Mouse (Mus musculus): Measurements from ENCODE around the gene Tfap2c.

Gene Tfap2c

GRCm38 (mm10) chr2:172549371-172550155 is at the start of gene Tfap2c:
TSS of gene Tfap2c (plus strand) at chr2:172549593.
- no peak for DNase-seq (ENCODE audit: low spot score in 2 of 2)

- DNase-seq (ENCODE audit: low spot score in 2 of 2) = no peak
Observed at GRCm38 (mm10) chr2:172500752-172501316, 48.6 kb upstream of the Tfap2c start.

DNA sequence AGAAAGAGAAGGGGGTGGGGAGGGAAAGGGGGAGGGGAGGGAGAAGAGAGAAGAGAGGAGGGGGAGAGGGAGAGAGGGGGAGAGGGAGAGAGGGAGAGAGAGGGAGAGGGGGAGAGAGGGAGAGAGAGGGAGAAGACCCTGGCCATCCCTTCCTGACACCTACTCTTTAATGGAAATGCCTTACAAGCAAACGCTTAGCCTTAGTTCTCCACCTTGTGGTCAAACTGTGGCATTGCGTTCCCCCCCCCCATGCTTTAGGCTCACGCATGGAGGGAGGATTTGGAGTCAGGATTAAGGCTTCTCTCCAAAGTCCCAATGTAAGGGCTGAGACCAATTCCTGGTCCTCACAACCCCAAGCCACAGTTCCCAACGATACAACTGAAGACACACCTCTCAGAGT is 48.1 kb upstream of the Tfap2c start:
- no peak for DNase-seq (ENCODE audit: low spot score in 2 of 2)

DNA sequence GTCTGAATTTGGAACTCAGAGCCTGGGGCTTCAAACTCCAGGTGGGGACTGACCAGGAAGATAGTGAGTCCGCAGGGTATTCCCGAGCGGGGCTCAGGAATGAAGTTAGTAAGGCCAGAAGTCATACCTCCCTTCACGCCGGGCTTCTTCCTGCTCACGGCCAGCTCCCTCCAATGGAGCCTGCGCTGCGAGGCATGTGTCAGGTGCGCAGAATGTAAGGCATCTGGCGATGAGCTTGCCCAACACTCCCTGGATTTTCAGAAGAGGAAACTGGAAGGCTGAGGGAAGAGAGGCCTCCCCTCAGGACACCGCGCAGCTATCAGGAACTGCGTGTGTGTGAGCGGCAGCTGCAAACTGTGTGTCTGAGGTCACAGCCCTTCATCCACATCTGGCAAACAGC is 47.2 kb upstream of the Tfap2c start:
- DNase-seq (ENCODE audit: low spot score in 2 of 2) = no peak

- DNase-seq (ENCODE audit: low spot score in 2 of 2) = no peak
Observed at GRCm38 (mm10) chr2:172506121-172506520, 43.3 kb upstream of the Tfap2c start.

GRCm38 (mm10) chr2:172510056-172510712 is 39.2 kb upstream of the Tfap2c start:
- DNase-seq (ENCODE audit: low spot score in 2 of 2) = no peak

DNA sequence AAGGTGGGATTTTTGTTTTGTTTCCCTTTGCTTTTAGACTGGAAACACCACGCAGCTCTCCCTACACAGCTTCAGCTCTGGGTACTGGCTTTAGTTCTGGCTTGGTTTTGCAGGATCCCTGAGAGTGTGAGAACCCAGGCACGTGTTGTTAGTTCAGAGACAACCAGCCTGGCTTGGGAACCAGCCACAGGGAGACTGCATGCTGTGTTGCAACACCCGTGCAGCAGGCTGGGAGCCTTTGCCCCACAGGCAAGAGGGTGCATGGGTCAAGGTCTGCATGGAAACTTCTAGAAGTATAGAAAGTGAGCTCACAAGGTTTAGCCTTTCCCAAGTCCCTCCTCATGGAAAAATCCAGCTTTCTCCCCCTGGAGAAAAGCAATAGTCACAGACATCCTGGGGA is 38.5 kb upstream of the Tfap2c start:
- DNase-seq (ENCODE audit: low spot score in 2 of 2) = no peak

- no peak for DNase-seq (ENCODE audit: low spot score in 2 of 2)
Observed at GRCm38 (mm10) chr2:172516407-172516992, 32.9 kb upstream of the Tfap2c start.

- no peak for DNase-seq (ENCODE audit: low spot score in 2 of 2)
Observed at GRCm38 (mm10) chr2:172520616-172521371, 28.6 kb upstream of the Tfap2c start.

DNA sequence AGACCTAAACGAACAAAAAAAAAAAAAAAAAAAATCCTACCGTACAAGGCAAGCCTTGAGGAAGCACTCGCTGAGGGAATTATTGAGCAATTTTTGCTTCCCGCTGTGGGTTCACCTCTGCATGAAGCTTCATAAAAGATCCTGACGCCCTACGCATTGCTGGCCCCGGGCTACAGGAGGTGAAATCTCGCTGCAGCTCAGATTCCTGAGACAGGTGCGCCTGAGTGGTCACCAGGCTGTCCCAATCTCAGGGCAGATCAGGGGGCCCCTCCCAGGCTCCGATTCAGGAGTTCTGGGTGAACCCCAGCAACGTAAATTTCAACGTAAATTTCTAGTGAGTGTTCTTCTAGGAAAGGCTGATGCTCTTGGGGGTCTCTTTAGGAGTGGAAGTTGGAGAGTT is 26.9 kb upstream of the Tfap2c start:
- no peak for DNase-seq (ENCODE audit: low spot score in 2 of 2)

DNA sequence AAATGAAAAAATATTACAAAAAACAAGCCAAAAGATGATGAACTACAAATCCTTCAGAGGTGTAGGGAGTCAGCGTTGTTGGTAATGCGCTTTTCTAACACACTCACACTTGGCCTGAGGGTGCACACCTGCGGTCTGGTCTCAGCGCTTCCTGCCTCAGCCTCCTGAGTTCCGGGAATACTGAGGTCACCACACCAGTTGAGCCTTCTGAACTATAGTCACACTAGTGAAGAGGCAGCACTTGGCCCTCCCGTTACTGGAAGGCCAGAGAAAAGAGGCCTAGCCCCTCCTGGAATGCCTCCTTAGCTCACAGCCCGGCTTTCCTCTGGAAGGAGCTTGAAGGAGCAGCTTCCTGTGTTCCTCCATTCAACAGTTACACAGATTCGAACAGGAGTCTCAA is 22.2 kb upstream of the Tfap2c start:
- no peak for DNase-seq (ENCODE audit: low spot score in 2 of 2)

DNA sequence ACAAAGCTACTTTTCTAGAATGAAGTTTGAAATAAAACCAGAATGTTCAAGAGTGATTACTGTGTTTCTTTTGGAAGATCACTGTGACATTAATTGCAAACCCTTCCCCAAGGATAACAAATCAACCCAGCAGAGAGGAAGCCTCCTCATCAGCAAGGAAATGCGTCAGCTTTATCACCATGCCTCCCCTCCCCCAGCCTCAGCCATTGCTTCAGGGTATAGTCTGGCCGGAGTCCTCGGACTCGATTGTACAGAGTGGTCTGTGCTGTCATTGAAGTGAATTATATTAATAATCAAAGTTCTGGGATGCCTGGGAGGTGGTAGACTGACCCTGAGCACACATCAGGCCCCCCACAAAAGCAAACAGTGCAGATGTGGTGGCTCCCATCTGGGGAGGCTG is 5.4 kb upstream of the Tfap2c start:
- no peak for DNase-seq (ENCODE audit: low spot score in 2 of 2)

- DNase-seq (ENCODE audit: low spot score in 2 of 2) = no peak
Observed at GRCm38 (mm10) chr2:172544601-172545127, 4.7 kb upstream of the Tfap2c start.

DNA sequence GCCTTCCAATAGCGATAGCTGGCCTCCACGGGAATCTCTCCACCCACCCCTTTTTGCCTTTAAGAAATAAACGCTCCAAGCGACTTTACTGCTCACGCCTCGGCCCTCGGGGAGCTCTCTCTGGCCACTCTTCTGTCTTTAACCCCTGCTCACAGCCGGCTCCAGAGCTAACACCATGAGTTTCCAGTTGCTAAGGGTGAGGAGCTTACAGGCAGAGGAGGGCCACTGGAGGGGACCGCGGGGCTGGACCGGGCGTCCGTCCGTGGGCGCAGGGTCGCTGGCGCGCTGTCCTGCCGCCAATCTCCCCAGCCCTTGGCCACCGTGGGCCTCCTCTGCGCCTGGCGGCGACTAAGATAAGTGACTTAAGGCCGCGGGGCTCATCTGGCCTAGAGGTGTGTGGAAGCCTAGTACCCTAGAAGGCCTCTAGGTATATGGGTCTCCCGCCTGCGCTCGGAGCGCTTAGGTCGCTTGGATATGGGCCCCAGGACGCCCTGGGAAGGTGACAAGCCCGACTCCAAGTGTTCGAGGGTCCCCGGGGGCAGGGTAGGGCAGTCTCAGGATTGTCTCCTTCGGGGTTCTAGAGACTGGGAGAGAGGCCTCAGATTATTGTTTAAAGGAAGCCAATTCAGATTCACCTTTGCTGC is 3.7 kb upstream of the Tfap2c start:
- DNase-seq (ENCODE audit: low spot score in 2 of 2) = no peak

GRCm38 (mm10) chr2:172546551-172546950 is 2.8 kb upstream of the Tfap2c start:
- DNase-seq (ENCODE audit: low spot score in 2 of 2) = no peak

DNA sequence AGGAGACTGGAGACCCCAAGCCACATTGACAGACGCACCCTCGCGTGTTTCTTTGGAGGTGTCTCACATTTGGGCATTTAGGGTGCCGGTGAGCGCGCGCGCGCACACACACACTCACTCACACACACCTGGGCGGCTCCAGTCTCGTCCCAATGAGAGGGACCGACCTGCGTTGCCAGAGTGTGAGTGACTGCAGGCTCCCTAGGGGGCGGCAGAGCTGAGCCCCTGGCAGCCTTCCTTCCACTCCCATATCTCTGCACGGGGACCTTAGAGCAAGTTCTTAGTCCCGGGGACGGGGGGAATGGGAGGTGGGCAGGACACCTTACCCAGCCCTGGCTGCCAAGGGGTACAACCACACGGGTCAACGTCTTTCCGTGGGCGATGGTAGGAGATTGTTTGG is 2.3 kb upstream of the Tfap2c start:
- DNase-seq (ENCODE audit: low spot score in 2 of 2) = no peak

GRCm38 (mm10) chr2:172547807-172548586 is 1.4 kb upstream of the Tfap2c start:
- no peak for DNase-seq (ENCODE audit: low spot score in 2 of 2)

DNA sequence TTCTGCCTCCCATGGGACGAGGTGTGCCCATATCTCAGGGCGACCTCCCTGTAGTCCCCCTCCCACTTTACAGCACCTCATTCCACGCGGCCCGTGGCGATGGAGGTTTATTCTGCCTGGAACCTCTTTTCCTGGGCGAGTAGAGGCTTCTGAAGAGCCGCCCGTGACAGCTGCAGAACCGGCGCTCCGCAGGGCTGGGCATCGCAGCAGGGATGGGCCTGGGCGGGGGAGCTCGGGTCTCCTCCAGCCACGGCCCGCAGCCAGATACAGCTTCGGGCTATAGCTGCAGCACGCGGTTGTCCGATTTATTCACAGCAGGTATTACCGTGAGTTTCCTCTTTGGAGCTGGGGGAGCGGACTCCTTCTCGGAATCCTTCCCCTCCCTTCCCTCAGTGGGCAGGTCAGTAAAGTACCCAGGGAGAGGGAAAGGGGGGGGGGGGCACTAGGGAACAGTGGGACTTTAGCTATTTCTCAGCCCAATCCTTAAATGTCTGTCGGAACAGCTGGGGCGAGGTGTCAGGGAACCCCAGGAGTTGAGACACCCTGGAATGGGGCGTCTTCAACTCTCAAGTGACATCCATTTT is 629 bp upstream of the Tfap2c start:
- DNase-seq (ENCODE audit: low spot score in 2 of 2) = no peak

GRCm38 (mm10) chr2:172550364-172551080 is 1.1 kb downstream of the Tfap2c start:
- DNase-seq (ENCODE audit: low spot score in 2 of 2) = peak; percentile 19 to 76
